Mouse (Mus musculus) heart, adult 2 months (tissue): ENCODE data around the gene Olfr71. TPM values are rescaled to one million over a fixed set of nuclear protein-coding genes. Genes with fewer than 3 reads are reported as not detected.

Source experiments
- DNase-seq, 2 experiments: peaks; one replicate each; pipeline ENCODE4 v3.0.0; 2021
- H3K27ac ChIP-seq: fragments of 200-600 bp; 2 replicates; pipeline ENCODE4 v1.8.1; 2022
- H3K27me3 ChIP-seq: fragments of 200-500 bp; 2 replicates; pipeline ENCODE4 v1.6.1; 2012; ENCODE audit warnings: mild to moderate bottlenecking, low read length, inconsistent platforms, mixed read lengths; ENCODE audit not compliant: control insufficient read depth, insufficient read depth
- H3K36me3 ChIP-seq: fragments of 200-500 bp; 2 replicates; pipeline ENCODE4 v1.6.1; 2012; ENCODE audit warnings: low read length, inconsistent platforms; ENCODE audit not compliant: control insufficient read depth, insufficient read depth
- H3K4me1 ChIP-seq: fragments of 200-500 bp; 2 replicates; pipeline ENCODE4 v1.6.1; 2011; ENCODE audit warnings: low read length; ENCODE audit not compliant: control insufficient read depth, insufficient read depth
- H3K4me3 ChIP-seq: fragments of 200-600 bp; 2 replicates; pipeline ENCODE4 v1.8.1; 2022
- H3K79me2 ChIP-seq: fragments of 200-500 bp; replicated peaks from 2 replicates; pipeline ENCODE4 v1.6.1; 2012; ENCODE audit warnings: mild to moderate bottlenecking, inconsistent platforms, low read length, moderate library complexity, mixed read lengths; ENCODE audit not compliant: control insufficient read depth, insufficient read depth
- H3K9ac ChIP-seq: fragments of 200-500 bp; 2 replicates; pipeline ENCODE4 v1.6.1; 2012; ENCODE audit warnings: low read depth, mild to moderate bottlenecking, control low read depth, inconsistent platforms, low read length, mixed read lengths
- CTCF ChIP-seq: fragments of 200-600 bp; IDR thresholded peaks from 2 replicates; pipeline ENCODE4 v1.8.1; 2022; ENCODE audit warnings: antibody characterized with exemption, mild to moderate bottlenecking, moderate library complexity
- EP300 ChIP-seq: fragments of 200-500 bp; IDR thresholded peaks from 2 replicates; pipeline ENCODE4 v1.6.1; 2011; ENCODE audit warnings: low read depth, low read length, control low read depth; ENCODE audit not compliant: insufficient read depth
- POLR2A ChIP-seq: fragments of 200-500 bp; IDR thresholded peaks from 2 replicates; pipeline ENCODE4 v1.6.1; 2011; ENCODE audit warnings: mild to moderate bottlenecking, low read depth, low read length, control low read depth; ENCODE audit not compliant: insufficient read depth
- WGBS: fragments of 180-500 bp; shearing (Covaris S2); methylation state at CpG from one replicate; pipeline ENCODE4 v1.1.7; 2018; 5-methylcytosine and 5-hydroxymethylcytosine counted together
- intact Hi-C: fragments of 180-260 bp; cut with DNase I; formaldehyde crosslinking; loops from one replicate; pipeline ENCODE4 v1.15.1; 2025
- polyA plus RNA-seq: library from polyadenylated mRNA; depleted of rRNA; stranded (reverse); fragments of >200 nt; gene quantifications from 2 replicates; pipeline ENCODE4 v1.2.3, GENCODE M21; 2012
- total RNA-seq, 2 experiments: library from RNA; stranded (reverse); gene quantifications; 2 replicates each; pipeline ENCODE4 v1.2.3; 2021

The Olfr71 gene
- total and polyA plus RNA-seq, 3 experiments = not detected

DNA sequence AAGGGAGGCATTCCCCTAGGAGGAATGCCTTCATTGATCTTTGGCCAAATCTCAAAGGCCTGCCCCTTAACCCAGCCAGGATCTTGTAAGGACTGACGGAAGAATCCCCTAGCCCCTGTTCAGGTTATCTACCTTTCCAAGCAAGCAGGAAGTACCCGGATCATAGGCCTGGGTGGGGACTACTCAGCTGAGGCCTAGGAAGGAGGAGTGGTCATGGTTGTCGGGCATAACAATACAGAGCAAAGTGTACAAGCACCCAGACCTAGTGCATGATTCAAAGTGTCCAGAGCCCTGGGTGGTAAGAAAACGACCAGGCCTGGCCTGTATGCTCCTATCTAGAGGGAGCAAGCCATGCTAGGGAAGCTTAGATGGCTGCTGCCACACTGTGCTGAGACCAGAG, 34.4 kb downstream of the Olfr71 start:
- no peaks in the 10 kb centered on the region for H3K27me3 ChIP-seq

DNA sequence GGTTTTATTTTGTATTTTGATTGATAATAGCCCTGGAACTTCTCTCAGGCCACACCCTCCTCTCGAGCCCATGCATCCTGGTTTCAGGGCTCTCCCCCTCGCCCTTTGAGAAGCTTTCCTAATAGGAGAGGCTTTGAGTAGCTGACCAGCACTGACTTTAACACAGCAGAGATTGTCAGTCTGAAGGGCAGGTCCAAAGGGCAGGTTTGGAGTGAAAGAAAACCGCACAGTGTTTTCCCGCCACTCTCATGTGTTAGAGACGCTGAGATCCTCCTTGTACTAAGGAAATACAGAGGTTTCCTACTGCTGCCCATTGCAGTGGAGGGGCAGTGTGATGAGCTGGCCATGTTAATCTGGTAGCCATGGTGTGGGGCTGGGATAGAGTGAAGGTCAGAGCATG, 35.1 kb downstream of the Olfr71 start:
- H3K9ac ChIP-seq = no peak overlapping the region
- H3K4me3 ChIP-seq = no peak overlapping the region
- H3K36me3 ChIP-seq = no peaks in the 10 kb centered on the region
- no peak for TF ChIP-seq EP300
- no peak for TF ChIP-seq POLR2A
- no peak for TF ChIP-seq CTCF
- H3K27me3 ChIP-seq = no peaks in the 10 kb centered on the region
- intact Hi-C loops = no loop called here
- H3K27ac ChIP-seq = no peak overlapping the region
- WGBS = 80% methylated on average over 5 of the region's 5 CpGs
- no peaks in the 10 kb centered on the region for H3K79me2 ChIP-seq
- H3K4me1 ChIP-seq = peaks cover 2% of the 10 kb centered on the region
- DNase-seq = no peak

More for the DNA sequence above, 34.4 kb downstream of the Olfr71 start:
- no peak for DNase-seq
- 72% methylated on average over 4 of the region's 4 CpGs for WGBS
- intact Hi-C loops = no loop called here
- Histone ChIP-seq H3K9ac (no peak overlapping the region), H3K4me3 (no peak overlapping the region), H3K79me2 (no peaks in the 10 kb centered on the region), H3K27ac (no peak overlapping the region), H3K4me1 (peaks cover 2% of the 10 kb centered on the region), H3K36me3 (no peaks in the 10 kb centered on the region)
- TF ChIP-seq POLR2A (no peak), EP300 (no peak), CTCF (no peak)

DNA sequence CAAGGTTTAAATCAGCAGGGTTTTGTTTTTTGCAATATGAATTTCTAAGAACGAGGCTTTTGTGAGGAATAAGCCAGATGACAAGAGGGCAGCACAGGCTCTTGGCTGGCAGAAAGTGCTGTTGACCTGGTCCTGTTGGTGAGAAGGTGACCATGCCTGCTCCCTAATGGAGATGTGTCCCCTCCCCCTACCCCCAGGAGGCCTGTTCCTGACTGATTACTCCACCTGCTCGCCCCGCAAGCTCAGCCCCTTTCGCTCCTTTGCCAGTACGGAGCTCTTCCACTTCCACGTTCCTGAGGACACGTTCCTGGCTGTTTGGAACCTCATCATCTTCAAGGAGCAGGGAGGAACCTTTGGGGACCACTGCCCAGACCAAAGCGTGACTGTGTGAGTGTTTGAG, 36.4 kb downstream of the Olfr71 start:
- H3K36me3 ChIP-seq = no peaks in the 10 kb centered on the region

DNA sequence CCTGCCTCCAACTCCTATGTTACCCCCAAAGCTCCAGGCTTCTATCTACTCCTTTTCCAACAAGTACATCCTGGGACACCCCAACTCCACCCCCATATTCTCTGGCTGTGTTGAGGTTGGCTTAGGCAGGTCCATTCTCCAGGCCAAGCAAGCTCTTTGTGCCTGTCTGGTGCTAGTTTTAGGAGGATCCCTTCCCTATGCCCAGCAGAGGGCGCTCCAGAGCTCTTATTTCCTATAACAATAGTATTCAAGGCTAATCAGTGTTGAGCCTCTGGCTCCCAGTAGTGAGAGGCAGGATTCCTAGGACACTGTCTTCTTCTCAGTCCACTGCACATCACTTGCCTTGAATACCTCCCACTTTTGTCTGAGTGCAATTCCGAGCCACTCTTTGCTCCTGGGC, 38.0 kb downstream of the Olfr71 start:
- Histone ChIP-seq H3K27me3 (no peaks in the 10 kb centered on the region), H3K4me3 (no peak overlapping the region), H3K79me2 (no peaks in the 10 kb centered on the region), H3K27ac (no peak overlapping the region), H3K4me1 (peaks cover 7% of the 10 kb centered on the region), H3K36me3 (no peaks in the 10 kb centered on the region), H3K9ac (no peak overlapping the region)
- TF ChIP-seq POLR2A (no peak), CTCF (peak; percentile 96), EP300 (peak; percentile 43; the same call in 1 of the 2 replicates)
- 9% methylated on average over 2 of the region's 2 CpGs for WGBS
- intact Hi-C loops = loop anchor here (1.0 kb wide), 1 partner anchor 40 kb away; no protein-coding TSS in a partner anchor
- DNase-seq = peak; percentile 83 to 90

More for the DNA sequence above, 36.4 kb downstream of the Olfr71 start:
- no peak for DNase-seq
- Histone ChIP-seq H3K27ac (no peak overlapping the region), H3K4me3 (no peak overlapping the region), H3K79me2 (no peaks in the 10 kb centered on the region), H3K4me1 (peaks cover 5% of the 10 kb centered on the region), H3K27me3 (no peaks in the 10 kb centered on the region), H3K9ac (no peak overlapping the region)
- 88% methylated on average over 8 of the region's 8 CpGs for WGBS
- intact Hi-C loops = no loop called here
- TF ChIP-seq EP300 = no peak
- no peak for TF ChIP-seq CTCF
- TF ChIP-seq POLR2A = no peak

DNA sequence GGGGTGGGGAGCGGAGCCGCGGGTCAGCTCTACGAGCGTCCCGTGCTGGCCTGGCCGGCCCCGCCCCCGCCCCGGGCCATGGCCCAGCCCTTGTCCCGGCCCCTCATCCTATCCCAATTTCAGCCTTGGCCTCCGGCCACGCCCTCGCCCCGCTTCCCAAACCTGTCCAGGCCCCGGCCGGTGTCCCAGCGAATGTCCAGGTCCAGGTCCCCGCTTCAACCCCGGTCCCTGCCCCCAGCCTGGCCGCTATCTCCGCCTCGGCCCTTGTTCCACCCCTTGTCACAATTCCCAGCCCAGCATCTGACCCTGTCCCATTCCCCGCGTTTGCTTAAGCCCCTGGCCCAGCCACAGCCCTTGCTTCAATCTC, 40.6 kb downstream of the Olfr71 start:
- Histone ChIP-seq H3K4me1 (peaks cover 7% of the 10 kb centered on the region), H3K79me2 (no peaks in the 10 kb centered on the region), H3K4me3 (peak overlapping the region; percentile 83), H3K27ac (peak overlapping the region; percentile 93), H3K9ac (peak overlapping the region; percentile 67), H3K36me3 (no peaks in the 10 kb centered on the region), H3K27me3 (no peaks in the 10 kb centered on the region; the same call in 1 of the 2 replicates)
- intact Hi-C loops = loop anchor here (2.0 kb wide), 1 partner anchor 39 kb away; the partner anchor contains the start of gene Npr2
- DNase-seq = no peak
- WGBS = under 1% methylated on average over 23 of the region's 25 CpGs
- TF ChIP-seq CTCF = no peak
- no peak for TF ChIP-seq EP300
- no peak for TF ChIP-seq POLR2A

DNA sequence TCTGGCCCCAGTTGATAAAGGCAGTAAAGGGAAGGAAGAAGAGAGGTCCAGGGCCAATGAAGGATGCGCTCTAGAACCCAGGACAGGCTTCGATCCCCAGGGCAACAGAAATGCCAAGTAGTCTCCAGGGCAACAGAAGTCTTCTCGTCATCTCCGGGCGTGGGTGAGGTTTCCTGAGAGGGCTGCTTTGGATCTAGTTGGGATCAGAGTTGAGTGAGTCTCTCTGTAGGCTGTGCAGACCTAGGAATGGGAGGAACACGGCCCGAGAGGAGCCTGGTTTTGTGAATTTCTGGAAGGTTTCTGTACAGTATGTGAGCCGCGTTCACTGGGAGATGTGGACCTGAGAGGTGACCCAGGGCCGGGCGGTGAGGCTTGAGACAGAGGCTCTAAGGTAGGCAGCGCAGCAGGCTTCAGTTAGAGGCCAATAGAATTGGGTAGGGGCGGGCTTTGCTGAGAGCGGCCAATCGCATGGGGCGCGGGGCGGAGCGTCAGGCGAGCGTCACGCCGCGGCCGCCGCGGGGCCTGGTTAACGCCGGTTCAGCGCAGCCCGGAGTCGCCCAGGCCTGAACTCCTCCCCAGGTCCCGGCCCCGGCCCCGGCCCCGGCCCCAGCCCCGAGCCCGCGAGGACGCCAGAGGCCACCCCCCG, 41.1 kb downstream of the Olfr71 start, which contains the start of the genes Tmem8b and Fam221b:
TSS of gene Tmem8b (plus strand) at position 190 of the 646 bp plus-strand sequence.
TSS of gene Fam221b (minus strand) at position 364 of the 646 bp plus-strand sequence.
- Histone ChIP-seq H3K4me1 (peaks cover 7% of the 10 kb centered on the region), H3K4me3 (peak within 1 kb of the TSS; percentile 83), H3K9ac (peak within 1 kb of the TSS; percentile 67), H3K79me2 (no peaks in the 10 kb centered on the region), H3K27me3 (no peaks in the 10 kb centered on the region; the same call in 1 of the 2 replicates), H3K36me3 (no peaks in the 10 kb centered on the region), H3K27ac (peak within 1 kb of the TSS; percentile 93)
- intact Hi-C loops = loop anchor here (2.0 kb wide), 1 partner anchor 38 kb away; the partner anchor contains the start of gene Npr2
- 2% methylated on average over 35 of the region's 41 CpGs for WGBS
- DNase-seq = peak; percentile 94 to 95
- 0 out of 2 replicates have a peak, but pooled peaks have one; percentile 6 for TF ChIP-seq EP300
- TF ChIP-seq POLR2A = peak; percentile 77
- TF ChIP-seq CTCF = no peak
